Mouse (Mus musculus): Measurements from ENCODE around the gene Commd1. TPM values are rescaled to one million over a fixed set of nuclear protein-coding genes. Genes with fewer than 3 reads are reported as not detected.

The Commd1 gene
- polyA plus RNA-seq, 1 experiment: 104 TPM

DNA sequence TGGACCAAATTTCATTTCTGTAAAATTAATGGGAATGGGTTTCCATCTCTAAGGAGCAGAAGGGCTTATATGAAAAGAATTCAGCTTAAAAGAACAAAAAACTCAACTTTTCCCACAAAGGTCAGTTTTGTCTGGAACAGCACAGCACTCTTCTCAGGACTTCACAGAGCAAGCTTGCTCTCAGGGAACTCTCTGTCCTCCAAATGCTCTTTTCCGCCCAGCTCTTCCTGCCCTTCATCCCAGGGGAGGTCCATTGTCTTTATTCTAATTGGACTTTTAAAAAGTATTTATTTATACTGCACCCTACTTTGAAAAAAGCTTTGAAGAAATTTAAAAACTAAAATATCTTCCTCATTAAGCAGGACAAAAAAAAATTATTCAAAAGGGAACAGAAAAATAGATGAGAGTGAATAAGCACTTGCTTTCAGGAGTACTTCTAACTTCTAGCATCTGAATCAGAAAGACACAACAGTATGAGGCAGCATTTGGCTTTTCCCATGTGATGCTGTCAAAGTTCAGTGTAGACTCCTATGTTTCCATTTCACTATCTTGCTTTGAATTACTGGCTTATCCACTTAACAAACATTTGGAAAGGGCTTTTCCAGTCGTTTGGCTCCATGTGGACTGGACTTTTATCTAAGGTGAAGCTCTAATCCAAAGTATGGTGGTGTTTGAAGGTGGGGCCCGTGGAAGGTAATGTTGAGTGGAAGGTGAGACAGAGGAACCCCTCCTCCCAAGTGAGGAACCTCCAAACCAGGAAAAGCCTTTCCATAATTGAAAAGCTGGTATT lies 101.6 kb downstream of the Commd1 start:
- Histone ChIP-seq H3K4me3 (ENCODE audit: low read depth, low read length) (no peak overlapping the region), H3K36me3 (ENCODE audit: control insufficient read depth, insufficient read depth, low read length, poor library complexity, severe bottlenecking) (no peaks in the 10 kb centered on the region), H3K27ac (ENCODE audit: insufficient read depth, low read length) (no peak overlapping the region), H3K9me3 (replicated peaks; ENCODE audit: control insufficient read depth, insufficient read depth, low read length, poor library complexity, severe bottlenecking) (no peaks in the 10 kb centered on the region), H3K4me1 (ENCODE audit: control insufficient read depth, insufficient read depth, low read length) (no peaks in the 10 kb centered on the region), H3K27me3 (ENCODE audit: control insufficient read depth, insufficient read depth, low read length, poor library complexity, severe bottlenecking) (no peaks in the 10 kb centered on the region; the same call in 1 of the 2 replicates), H3K9ac (ENCODE audit: low read depth, poor library complexity, severe bottlenecking) (no peak overlapping the region)
- TF ChIP-seq CTCF (IDR thresholded peaks at IDR 0.05; ENCODE audit: low read depth, low read length) (no peak), POLR2A (IDR thresholded peaks at IDR 0.05; ENCODE audit: insufficient read depth, low read length) (no peak)

DNA sequence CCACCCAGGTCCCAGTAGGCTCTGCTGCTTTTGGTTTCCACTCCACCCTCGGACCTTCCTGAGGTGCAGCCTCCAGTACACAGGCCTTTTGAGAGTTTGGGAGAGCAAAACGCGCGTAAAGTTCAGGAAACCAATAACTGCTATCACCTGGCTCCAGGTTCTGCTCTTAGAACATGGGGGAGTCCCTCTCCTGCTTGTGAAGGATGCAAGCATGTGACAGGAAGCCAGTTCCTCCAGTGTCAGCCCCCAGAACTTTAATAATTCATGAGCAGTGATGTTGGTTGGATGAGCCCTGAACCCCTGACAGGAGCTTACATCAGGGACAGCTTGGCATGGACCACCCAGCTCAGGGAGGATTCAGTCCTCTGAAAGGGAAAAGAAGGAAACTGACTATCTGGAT lies 102.5 kb downstream of the Commd1 start:
- Histone ChIP-seq H3K4me1 (ENCODE audit: control insufficient read depth, insufficient read depth, low read length) (no peaks in the 10 kb centered on the region), H3K9me3 (replicated peaks; ENCODE audit: control insufficient read depth, insufficient read depth, low read length, poor library complexity, severe bottlenecking) (no peaks in the 10 kb centered on the region), H3K27me3 (ENCODE audit: control insufficient read depth, insufficient read depth, low read length, poor library complexity, severe bottlenecking) (no peaks in the 10 kb centered on the region; the same call in 1 of the 2 replicates), H3K9ac (ENCODE audit: low read depth, poor library complexity, severe bottlenecking) (no peak overlapping the region), H3K27ac (ENCODE audit: insufficient read depth, low read length) (no peak overlapping the region), H3K4me3 (ENCODE audit: low read depth, low read length) (no peak overlapping the region), H3K36me3 (ENCODE audit: control insufficient read depth, insufficient read depth, low read length, poor library complexity, severe bottlenecking) (no peaks in the 10 kb centered on the region)
- TF ChIP-seq CTCF (IDR thresholded peaks at IDR 0.05; ENCODE audit: low read depth, low read length): no peak
- no peak for TF ChIP-seq EP300 (IDR thresholded peaks at IDR 0.05; ENCODE audit: insufficient read depth, low read depth, low read length)
- TF ChIP-seq POLR2A (IDR thresholded peaks at IDR 0.05; ENCODE audit: insufficient read depth, low read length): no peak

DNA sequence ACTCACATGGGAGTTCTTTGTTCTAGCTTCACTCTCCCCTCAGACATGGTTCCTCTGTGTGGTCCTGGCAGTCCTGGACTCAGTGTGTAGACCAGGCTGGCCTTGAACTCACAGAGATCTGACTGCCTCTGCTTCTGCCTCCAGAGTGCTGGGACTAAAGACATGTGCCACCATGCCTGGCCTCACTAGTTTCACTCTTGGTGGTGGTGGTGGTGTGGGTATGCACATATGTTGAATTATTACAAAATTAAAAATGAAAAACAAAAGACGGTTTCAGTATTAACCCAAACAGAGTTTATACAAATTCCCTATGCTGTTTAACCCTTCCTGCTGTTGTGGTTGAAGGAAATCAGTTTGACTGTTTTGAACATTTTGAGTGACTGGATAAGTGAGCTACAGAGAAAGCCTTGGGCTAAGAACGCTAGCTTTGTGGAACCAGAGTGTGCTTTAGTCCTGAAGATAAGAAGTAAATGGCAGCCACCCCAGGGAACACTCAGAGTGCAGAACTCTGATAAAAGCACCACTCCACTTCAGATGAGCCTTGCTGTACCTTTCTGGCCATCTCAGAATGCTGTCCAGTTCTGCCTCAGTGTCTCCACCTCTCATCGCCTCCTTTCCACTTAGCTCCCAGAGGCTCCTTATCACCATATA lies 105.4 kb downstream of the Commd1 start:
- Histone ChIP-seq H3K9me3 (replicated peaks; ENCODE audit: control insufficient read depth, insufficient read depth, low read length, poor library complexity, severe bottlenecking) (no peaks in the 10 kb centered on the region), H3K27me3 (ENCODE audit: control insufficient read depth, insufficient read depth, low read length, poor library complexity, severe bottlenecking) (no peaks in the 10 kb centered on the region; the same call in 1 of the 2 replicates), H3K27ac (ENCODE audit: insufficient read depth, low read length) (no peak overlapping the region), H3K9ac (ENCODE audit: low read depth, poor library complexity, severe bottlenecking) (no peak overlapping the region), H3K4me3 (ENCODE audit: low read depth, low read length) (no peak overlapping the region), H3K4me1 (ENCODE audit: control insufficient read depth, insufficient read depth, low read length) (no peaks in the 10 kb centered on the region), H3K36me3 (ENCODE audit: control insufficient read depth, insufficient read depth, low read length, poor library complexity, severe bottlenecking) (no peaks in the 10 kb centered on the region)
- TF ChIP-seq EP300 (IDR thresholded peaks at IDR 0.05; ENCODE audit: insufficient read depth, low read depth, low read length) (no peak), CTCF (IDR thresholded peaks at IDR 0.05; ENCODE audit: low read depth, low read length) (no peak), POLR2A (IDR thresholded peaks at IDR 0.05; ENCODE audit: insufficient read depth, low read length) (no peak)

DNA sequence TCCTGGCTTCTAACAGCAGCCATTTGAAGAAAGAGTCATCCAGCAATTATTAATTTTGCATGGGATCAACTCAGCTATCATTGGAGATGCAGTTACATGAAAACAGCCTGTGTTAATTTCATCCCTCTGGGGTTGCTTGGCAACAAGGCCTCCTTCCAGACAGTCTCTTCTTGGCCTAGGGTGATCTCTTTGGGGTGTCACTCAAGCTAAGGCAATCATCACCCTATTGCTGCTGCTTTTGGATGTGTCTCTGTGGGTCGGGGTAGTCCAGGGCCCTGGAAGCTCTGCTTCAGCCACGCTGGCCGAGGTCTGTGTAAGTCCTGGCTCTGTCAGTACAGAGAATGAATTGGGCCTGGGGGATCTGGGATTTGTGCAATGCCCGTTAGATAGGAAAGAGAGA lies 106.9 kb downstream of the Commd1 start:
- Histone ChIP-seq H3K27ac (ENCODE audit: insufficient read depth, low read length) (no peak overlapping the region), H3K27me3 (ENCODE audit: control insufficient read depth, insufficient read depth, low read length, poor library complexity, severe bottlenecking) (no peaks in the 10 kb centered on the region), H3K4me1 (ENCODE audit: control insufficient read depth, insufficient read depth, low read length) (no peaks in the 10 kb centered on the region), H3K9me3 (replicated peaks; ENCODE audit: control insufficient read depth, insufficient read depth, low read length, poor library complexity, severe bottlenecking) (no peaks in the 10 kb centered on the region), H3K36me3 (ENCODE audit: control insufficient read depth, insufficient read depth, low read length, poor library complexity, severe bottlenecking) (no peaks in the 10 kb centered on the region), H3K9ac (ENCODE audit: low read depth, poor library complexity, severe bottlenecking) (no peak overlapping the region), H3K4me3 (ENCODE audit: low read depth, low read length) (no peak overlapping the region)
- TF ChIP-seq POLR2A (IDR thresholded peaks at IDR 0.05; ENCODE audit: insufficient read depth, low read length) (no peak), CTCF (IDR thresholded peaks at IDR 0.05; ENCODE audit: low read depth, low read length) (no peak), EP300 (IDR thresholded peaks at IDR 0.05; ENCODE audit: insufficient read depth, low read depth, low read length) (no peak)

DNA sequence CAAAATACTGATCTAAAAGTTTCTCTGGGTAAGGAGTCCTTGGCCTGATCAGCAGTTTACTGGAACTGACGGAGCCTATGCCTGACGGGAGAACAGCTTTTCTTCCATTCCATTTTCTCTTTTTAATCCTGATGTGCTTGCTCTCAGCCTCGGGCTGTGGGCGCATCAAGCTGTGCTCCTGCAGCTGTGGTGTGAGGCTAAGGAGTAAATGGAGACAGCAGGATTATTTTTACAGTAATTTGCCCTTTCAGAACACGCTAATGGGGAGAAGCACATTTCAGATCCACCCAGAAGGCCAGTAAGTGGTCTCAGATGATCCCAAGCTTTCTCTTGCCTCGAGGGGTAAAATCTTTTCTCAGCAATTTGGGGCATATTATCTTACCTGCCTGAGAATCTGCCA lies 107.4 kb downstream of the Commd1 start:
- no peak overlapping the region for H3K9ac ChIP-seq (ENCODE audit: low read depth, poor library complexity, severe bottlenecking)
- H3K36me3 ChIP-seq (ENCODE audit: control insufficient read depth, insufficient read depth, low read length, poor library complexity, severe bottlenecking): no peaks in the 10 kb centered on the region
- H3K9me3 ChIP-seq (replicated peaks; ENCODE audit: control insufficient read depth, insufficient read depth, low read length, poor library complexity, severe bottlenecking): no peaks in the 10 kb centered on the region
- TF ChIP-seq POLR2A (IDR thresholded peaks at IDR 0.05; ENCODE audit: insufficient read depth, low read length) (no peak), CTCF (IDR thresholded peaks at IDR 0.05; ENCODE audit: low read depth, low read length) (no peak), EP300 (IDR thresholded peaks at IDR 0.05; ENCODE audit: insufficient read depth, low read depth, low read length) (no peak)
- H3K4me1 ChIP-seq (ENCODE audit: control insufficient read depth, insufficient read depth, low read length): no peaks in the 10 kb centered on the region
- H3K27me3 ChIP-seq (ENCODE audit: control insufficient read depth, insufficient read depth, low read length, poor library complexity, severe bottlenecking): no peaks in the 10 kb centered on the region
- H3K27ac ChIP-seq (ENCODE audit: insufficient read depth, low read length): no peak overlapping the region
- H3K4me3 ChIP-seq (ENCODE audit: low read depth, low read length): no peak overlapping the region

DNA sequence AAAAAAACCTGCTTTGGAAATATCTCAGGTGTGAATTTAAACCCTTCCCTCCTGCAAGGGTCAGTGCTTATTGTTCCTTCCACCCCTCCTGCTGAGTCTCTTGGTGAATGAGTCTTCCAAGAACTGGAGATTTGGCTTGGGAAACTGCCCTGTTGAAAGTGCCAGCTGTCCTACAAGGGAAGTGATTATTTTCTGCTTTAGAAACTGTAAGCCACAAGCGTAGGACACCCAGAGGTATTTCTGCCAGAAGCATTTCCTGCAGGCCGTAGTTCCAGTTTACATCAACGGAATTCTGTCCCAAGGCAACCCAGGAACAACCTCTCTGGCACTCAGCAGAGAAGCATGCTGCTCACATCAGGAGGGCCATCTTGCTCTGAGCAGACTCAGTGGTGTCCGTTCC lies 108.8 kb downstream of the Commd1 start:
- Histone ChIP-seq H3K36me3 (ENCODE audit: control insufficient read depth, insufficient read depth, low read length, poor library complexity, severe bottlenecking) (no peaks in the 10 kb centered on the region), H3K27me3 (ENCODE audit: control insufficient read depth, insufficient read depth, low read length, poor library complexity, severe bottlenecking) (no peaks in the 10 kb centered on the region), H3K9me3 (replicated peaks; ENCODE audit: control insufficient read depth, insufficient read depth, low read length, poor library complexity, severe bottlenecking) (no peaks in the 10 kb centered on the region), H3K9ac (ENCODE audit: low read depth, poor library complexity, severe bottlenecking) (no peak overlapping the region), H3K4me1 (ENCODE audit: control insufficient read depth, insufficient read depth, low read length) (no peaks in the 10 kb centered on the region), H3K4me3 (ENCODE audit: low read depth, low read length) (no peak overlapping the region), H3K27ac (ENCODE audit: insufficient read depth, low read length) (no peak overlapping the region)
- TF ChIP-seq CTCF (IDR thresholded peaks at IDR 0.05; ENCODE audit: low read depth, low read length): no peak
- TF ChIP-seq EP300 (IDR thresholded peaks at IDR 0.05; ENCODE audit: insufficient read depth, low read depth, low read length): no peak
- TF ChIP-seq POLR2A (IDR thresholded peaks at IDR 0.05; ENCODE audit: insufficient read depth, low read length): no peak
